Mouse (Mus musculus) thymus, adult 2 months (tissue): ENCODE measurements around the gene Hpcal4.

Source experiments
- CTCF ChIP-seq: fragments of 200-500 bp; IDR thresholded peaks from 2 replicates; pipeline ENCODE4 v1.5.1; 2012; ENCODE audit warnings: mild to moderate bottlenecking, control low read depth, low read length, moderate library complexity, borderline replicate concordance; ENCODE audit not compliant: control insufficient read depth, poor library complexity, insufficient read depth; ENCODE audit errors: extremely low read depth
- POLR2A ChIP-seq: fragments of 200-500 bp; IDR thresholded peaks from 2 replicates; pipeline ENCODE4 v1.6.1; 2012; ENCODE audit warnings: mild to moderate bottlenecking, low read length, control low read depth, moderate library complexity; ENCODE audit not compliant: control insufficient read depth, poor library complexity, insufficient read depth; ENCODE audit errors: extremely low read depth

GRCm38 (mm10) chr4:123211453-123211852, 28.4 kb downstream of the Hpcal4 start:
- TF ChIP-seq CTCF (no peak), POLR2A (no peak)
